Mouse (Mus musculus): ENCODE results near the gene Ptgr1.
A peak's percentile ranks its signal among the peaks of the same experiment; 100 is the strongest.

The Ptgr1 gene

DNA sequence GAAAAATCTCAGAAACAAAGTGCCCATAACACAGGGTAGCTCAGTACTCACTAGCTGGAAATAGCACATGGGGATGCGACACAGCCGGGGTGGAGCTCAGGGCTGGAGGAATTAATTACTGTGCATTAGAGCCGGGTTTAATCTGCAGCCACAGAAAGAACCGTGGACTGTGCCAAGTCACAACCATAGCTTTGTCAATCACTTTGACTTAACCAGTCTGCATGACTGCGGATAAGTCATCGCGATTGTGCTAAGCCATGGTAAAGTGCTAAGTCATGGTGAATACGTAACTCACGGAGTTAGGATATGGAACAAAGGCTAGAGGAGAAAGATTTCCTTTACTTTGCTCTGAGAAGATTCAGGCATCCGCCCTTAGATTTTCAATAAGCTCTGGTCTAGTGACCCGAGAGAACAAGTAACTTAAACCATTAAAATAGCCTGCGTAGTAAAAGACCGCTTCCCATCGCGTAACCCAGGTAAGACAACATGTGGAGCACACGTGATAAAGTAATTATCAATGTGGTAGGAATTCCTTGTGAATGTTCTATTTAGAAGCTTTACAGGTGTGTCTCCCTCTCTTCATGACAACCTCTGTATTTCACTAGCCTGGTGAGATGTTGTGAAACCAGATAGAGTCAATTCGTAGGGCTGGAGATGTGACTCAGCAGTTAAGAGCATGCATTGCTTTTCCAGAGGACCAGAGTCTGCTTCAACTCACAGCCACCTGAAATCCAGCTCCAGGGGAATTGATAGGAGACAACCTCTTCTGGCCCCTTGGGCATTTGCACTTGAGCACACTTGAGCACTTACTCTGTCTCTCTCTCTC, 3.9 kb upstream of the Ptgr1 start:
- DNase-seq (ENCODE audit: low spot score in 2 of 2), result no peak

- no peak for DNase-seq (ENCODE audit: low spot score in 2 of 2)
Observed at GRCm38 (mm10) chr4:58989303-58989898, 2.5 kb upstream of the Ptgr1 start.

GRCm38 (mm10) chr4:58985157-58985648, 1.7 kb downstream of the Ptgr1 start:
- DNase-seq (ENCODE audit: low spot score in 2 of 2), result peak; percentile 73 to 74

DNA sequence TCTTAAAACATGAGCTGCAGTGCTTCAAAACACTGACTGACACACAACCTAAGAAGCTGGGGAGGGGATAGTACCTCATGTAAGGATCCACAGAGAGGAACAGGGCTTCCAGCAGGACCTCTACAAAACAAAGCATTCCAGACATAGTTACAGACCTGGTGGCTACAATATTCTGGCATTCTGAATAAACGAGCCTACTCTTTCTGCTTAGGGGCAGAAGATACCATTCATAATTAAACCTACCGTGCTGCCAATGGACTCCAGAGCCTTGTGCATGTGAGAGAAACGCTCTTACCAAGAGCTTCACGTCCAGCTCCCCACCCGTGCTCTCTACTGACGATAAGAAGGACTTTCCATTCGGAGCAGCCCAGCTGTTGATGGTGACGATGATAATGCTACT, 4.1 kb downstream of the Ptgr1 start:
- DNase-seq (ENCODE audit: low spot score in 2 of 2), result no peak

GRCm38 (mm10) chr4:58981421-58981820, 5.5 kb downstream of the Ptgr1 start:
- DNase-seq (ENCODE audit: low spot score in 2 of 2), result no peak

- no peak for DNase-seq (ENCODE audit: low spot score in 2 of 2)
Observed at GRCm38 (mm10) chr4:58975711-58976110, 11.2 kb downstream of the Ptgr1 start.

GRCm38 (mm10) chr4:58970678-58971077, 16.2 kb downstream of the Ptgr1 start:
- no peak for DNase-seq (ENCODE audit: low spot score in 2 of 2)

DNA sequence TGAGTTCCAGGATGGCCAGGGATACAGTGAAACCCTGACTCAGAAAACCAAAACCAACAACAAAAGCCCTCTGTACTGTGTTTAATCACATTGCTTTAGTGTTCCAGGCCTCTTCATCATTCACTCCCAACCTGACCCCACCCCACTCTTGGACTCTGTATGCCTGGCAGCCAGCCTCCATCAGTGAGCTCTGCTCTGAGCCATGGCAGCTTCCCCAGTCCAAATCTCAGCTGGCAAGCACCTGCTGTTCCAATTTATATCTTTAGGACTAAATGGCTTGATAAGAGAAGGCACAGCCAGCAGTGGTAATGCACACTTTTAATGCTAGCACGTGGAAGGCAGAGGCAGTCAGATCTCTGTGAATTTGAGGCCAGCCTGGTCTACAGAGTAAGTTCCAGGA, 21.8 kb downstream of the Ptgr1 start:
- no peak for DNase-seq (ENCODE audit: low spot score in 2 of 2)

GRCm38 (mm10) chr4:58963271-58963670, 23.6 kb downstream of the Ptgr1 start:
- no peak for DNase-seq (ENCODE audit: low spot score in 2 of 2)

- no peak for DNase-seq (ENCODE audit: low spot score in 2 of 2)
Observed at GRCm38 (mm10) chr4:58961719-58962118, 25.2 kb downstream of the Ptgr1 start.

GRCm38 (mm10) chr4:58952630-58953029, 34.3 kb downstream of the Ptgr1 start:
- DNase-seq (ENCODE audit: low spot score in 2 of 2), result no peak

DNA sequence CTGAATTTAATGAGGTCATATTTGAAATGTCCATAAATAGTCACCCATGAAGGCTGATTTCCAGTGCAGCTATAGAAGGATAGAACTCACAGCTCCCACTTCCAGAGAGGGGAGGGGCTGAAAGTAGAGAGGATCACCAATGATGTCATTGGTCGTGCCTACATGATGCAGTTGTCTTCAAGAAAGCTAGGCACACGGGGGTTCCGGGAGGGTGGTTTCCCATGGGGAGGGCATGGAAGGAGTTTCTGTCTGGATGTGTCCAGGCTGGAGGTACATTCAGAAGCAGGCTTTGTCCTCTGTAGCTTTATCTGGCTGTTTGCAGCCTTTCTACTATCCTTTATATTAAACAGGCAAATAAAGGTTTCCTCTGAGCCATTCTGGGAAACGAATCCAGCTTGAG, 38.5 kb downstream of the Ptgr1 start:
- DNase-seq (ENCODE audit: low spot score in 2 of 2), result no peak

DNA sequence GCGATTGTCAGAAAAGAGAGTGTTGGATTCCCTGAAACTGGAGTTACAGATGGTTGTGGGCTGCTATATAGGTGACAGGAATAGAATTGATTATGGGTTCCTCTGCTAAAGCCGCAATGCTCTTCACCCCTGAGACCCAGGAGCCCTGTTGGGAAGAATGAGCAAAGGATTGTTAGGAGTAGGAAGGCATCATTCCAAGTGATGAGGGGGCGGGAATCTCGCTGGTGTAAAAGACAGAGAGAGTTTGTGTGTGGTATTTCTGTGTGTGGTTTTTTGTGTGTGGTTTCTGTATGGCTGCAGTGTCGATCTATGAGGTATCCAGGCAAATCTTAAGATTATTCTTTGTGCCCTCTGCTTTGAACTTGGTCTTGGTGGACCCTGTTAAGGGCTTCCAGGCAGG, 42.2 kb downstream of the Ptgr1 start:
- DNase-seq (ENCODE audit: low spot score in 2 of 2), result no peak

GRCm38 (mm10) chr4:58944206-58944553, 42.7 kb downstream of the Ptgr1 start:
- no peak for DNase-seq (ENCODE audit: low spot score in 2 of 2)

GRCm38 (mm10) chr4:58943420-58944205, 43.3 kb downstream of the Ptgr1 start, which contains the start of gene Zkscan16:
Gene Zkscan16, plus strand, starts transcription at chr4:58943628.
- DNase-seq (ENCODE audit: low spot score in 2 of 2), result peak; percentile 45 to 72

DNA sequence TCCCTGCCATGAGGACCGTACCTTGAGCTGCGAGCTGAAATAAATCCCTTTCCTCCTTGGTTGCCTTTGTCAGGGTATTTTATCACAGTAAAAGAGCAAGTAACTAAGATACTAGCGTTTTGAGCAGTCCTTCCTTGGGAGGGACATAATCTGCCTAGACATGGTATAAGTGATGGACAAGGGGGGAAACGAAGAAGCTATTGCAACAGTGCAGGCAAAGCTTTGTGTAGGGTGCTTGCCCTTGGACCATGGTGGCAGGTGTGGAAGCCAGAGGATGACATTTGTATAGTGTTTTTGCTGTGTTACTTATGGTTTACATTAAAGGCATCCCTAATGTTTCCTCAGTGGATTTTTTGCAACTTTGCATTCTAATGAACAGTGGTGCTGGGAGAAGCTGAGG, 44.0 kb downstream of the Ptgr1 start:
- DNase-seq (ENCODE audit: low spot score in 2 of 2), result no peak

DNA sequence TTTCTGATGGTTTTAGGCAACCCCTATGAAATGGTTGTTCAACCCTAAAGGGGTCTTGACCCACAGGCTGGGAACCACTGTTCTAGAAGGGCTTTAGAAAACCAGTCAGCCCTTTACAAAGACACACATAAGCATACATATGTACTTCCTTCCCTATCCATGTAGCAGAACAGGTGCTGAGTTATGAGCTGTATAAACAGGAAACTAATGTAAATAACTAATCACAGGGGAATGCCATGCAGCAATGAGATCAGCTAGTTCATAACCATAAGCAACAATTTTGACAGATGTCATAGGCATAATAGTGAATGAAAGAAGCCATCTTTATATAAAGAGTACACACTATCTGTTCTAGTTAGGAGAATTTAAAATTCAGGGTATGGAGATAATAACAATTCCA, 45.3 kb downstream of the Ptgr1 start:
- no peak for DNase-seq (ENCODE audit: low spot score in 2 of 2)

DNA sequence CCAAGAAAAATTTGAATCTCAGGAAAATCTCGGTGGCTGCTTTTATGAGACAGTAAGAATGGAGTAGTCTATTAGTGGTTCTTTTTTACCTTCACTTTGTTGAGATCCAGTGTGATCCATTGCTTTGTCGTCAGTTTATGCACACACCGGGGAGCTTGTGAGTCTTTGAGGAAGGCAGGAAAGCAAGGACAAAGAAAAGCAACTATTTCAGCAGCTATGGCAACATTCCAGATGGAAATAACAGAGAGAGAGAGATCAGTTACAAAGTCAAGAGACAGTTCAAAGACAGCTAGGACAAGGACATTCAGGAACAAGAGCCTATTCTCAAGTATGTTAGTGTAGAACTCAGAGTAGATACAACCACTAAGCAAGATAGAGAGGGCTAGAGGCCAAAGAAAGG, 51.1 kb downstream of the Ptgr1 start:
- DNase-seq (ENCODE audit: low spot score in 2 of 2), result no peak

DNA sequence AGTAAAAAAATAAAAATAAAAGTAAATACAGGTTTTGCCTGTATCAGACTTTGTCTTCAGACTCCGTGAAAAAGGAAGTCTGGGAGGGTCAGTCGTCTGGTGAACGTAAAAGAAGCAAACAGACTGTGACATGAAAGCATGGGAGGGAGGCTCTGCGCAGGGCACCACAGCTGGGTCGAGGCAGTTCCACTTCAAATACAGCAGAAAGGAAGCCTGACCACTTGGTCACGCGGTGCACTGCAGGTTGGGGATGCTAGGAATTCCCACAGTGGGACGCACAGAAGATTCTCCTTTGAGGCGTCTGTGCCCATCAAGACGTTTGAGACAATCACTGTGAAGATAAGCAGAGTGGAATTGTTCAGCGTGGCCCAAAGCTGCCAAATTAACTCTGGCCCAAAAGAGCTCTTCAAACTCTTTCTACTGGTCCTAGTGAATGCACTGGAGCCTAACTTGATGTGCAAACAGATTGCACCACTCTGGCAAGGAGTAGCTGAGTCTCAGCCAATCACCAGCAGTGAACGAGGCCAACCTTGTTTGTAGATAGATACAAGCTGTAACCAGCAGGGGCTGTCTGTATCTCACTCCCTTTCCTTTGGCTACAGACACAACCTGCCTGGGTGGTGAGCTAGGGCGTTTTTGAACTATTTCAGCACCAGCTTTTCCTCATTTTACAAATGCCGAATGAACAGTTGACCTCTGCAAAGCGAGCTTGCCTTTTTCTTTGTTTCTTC, 52.0 kb downstream of the Ptgr1 start:
- DNase-seq (ENCODE audit: low spot score in 2 of 2), result peak; percentile 19 to 67

DNA sequence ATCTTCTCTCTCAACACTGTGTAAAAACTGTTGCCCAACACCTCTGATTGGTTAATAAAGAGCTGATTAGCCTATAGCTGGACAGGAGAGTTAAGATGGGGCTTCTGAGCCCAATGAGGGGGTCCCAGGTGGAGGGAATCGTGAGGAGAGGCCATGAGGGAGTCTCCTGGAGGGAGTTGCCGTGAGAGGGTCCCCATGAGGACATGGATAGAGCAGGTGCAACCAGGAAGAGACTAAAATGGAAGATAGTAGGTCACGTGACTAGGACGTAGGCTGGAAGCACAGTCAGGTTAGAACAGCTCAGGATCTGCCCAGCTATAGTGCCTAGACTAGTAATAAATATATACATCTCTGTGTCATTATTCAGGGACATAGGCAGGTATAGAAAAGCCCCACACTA, 52.6 kb downstream of the Ptgr1 start:
- no peak for DNase-seq (ENCODE audit: low spot score in 2 of 2)

GRCm38 (mm10) chr4:58932541-58932940, 54.4 kb downstream of the Ptgr1 start:
- DNase-seq (ENCODE audit: low spot score in 2 of 2), result no peak

- DNase-seq (ENCODE audit: low spot score in 2 of 2), result no peak
Observed at GRCm38 (mm10) chr4:58927661-58928060, 59.3 kb downstream of the Ptgr1 start.

All from urinary bladder, adult 18-20 months (tissue).